Mouse (Mus musculus) bone marrow, adult 2 months (tissue): ENCODE data around the gene Hps4.

Source experiments
- CTCF ChIP-seq: fragments of 200-500 bp; IDR thresholded peaks from 2 replicates; pipeline ENCODE4 v1.5.1; 2011; ENCODE audit warnings: low read length, control low read depth; ENCODE audit not compliant: control insufficient read depth, insufficient read depth
- POLR2A ChIP-seq: fragments of 200-500 bp; IDR thresholded peaks from 2 replicates; pipeline ENCODE4 v1.6.1; 2011; ENCODE audit warnings: low read depth, mild to moderate bottlenecking, control low read depth, low read length, borderline replicate concordance; ENCODE audit not compliant: control insufficient read depth

GRCm38 (mm10) chr5:112371933-112372332, 29.1 kb downstream of the Hps4 start:
- TF ChIP-seq POLR2A, result no peak
- TF ChIP-seq CTCF, result no peak
